Mouse (Mus musculus): Measurements from ENCODE around the gene Sycp2.

GRCm38 (mm10) chr2:178319766-178320165 is 87.7 kb downstream of the Sycp2 start:
- TF ChIP-seq CTCF (IDR thresholded peaks at IDR 0.05; ENCODE audit: extremely low read depth, insufficient read depth, insufficient read length, insufficient replicate concordance) (no peak), POLR2A (IDR thresholded peaks at IDR 0.05; ENCODE audit: low read depth, low read length) (no peak)
